Mouse (Mus musculus) testis, adult 2 months (tissue): Measurements from ENCODE around the gene Rbm19.

Experiments used
- CTCF ChIP-seq: fragments of 200-500 bp; IDR thresholded peaks from 2 replicates; pipeline ENCODE4 v1.5.1; 2012; ENCODE audit warnings: low read depth, mild to moderate bottlenecking, inconsistent platforms, low read length, moderate library complexity; ENCODE audit not compliant: control insufficient read depth, insufficient read depth, insufficient replicate concordance
- POLR2A ChIP-seq: fragments of 200-500 bp; IDR thresholded peaks from 2 replicates; pipeline ENCODE4 v1.6.1; 2012; ENCODE audit warnings: low read depth, mild to moderate bottlenecking, inconsistent platforms, low read length, moderate library complexity; ENCODE audit not compliant: control insufficient read depth

DNA sequence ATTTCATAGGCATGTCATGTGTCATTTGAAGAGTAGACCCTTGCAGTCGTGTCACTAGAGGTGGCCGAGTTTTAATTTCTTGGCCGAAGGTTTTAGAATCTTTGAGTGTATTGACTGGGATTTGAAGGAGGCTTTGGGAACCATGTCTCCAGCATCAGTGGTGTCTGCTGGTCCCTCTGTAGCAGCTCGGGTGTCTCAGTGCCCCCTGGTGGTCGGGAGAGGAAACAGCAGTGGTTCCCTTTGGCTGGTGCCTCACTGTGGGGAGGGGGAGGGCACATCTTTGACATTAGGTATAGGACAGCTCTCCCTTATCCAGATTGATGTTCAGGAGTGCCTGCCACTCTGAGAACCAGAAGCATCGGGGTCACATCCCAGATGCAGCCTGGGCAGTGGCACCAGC is 17.7 kb downstream of the Rbm19 start:
- TF ChIP-seq CTCF (peak; percentile 89), POLR2A (no peak)
